ENCODE assay signal across 9 mouse cellular contexts in genomic region chr3:84061523-84062453, GRCm38 (mm10). TPM values are rescaled to one million over a fixed set of nuclear protein-coding genes. Genes with fewer than 3 reads are reported as not detected.
DNase-seq lines count a peak whose midpoint lies in the region; ATAC-seq and TF ChIP-seq lines count a peak whose summit lies in the region.
"Had no signal": no experiment of that assay in that cellular context is flagged by ENCODE, and none has a peak within 500 bp of the region (broad histone marks: within the 10 kb centered on the region; RNA-seq: fewer than 3 reads in every experiment).

No protein-coding gene starts in this region.

- no peak for TF ChIP-seq CTCF in left cerebral cortex, adult 2 months (IDR thresholded peaks at IDR 0.05)

- no peak for DNase-seq in lung, postnatal 36 days
- DNase-seq in embryonic facial prominence, embryonic 14.5 days (ENCODE audit: low spot score): peak; percentile 30
- DNase-seq in heart, postnatal 10 days: peak; percentile 28 to 30
- DNase-seq in left cerebral cortex, adult 2 months (ENCODE audit: extremely low spot score in 1 of 2, low spot score in 2 of 2): no peak
- DNase-seq in thymus, postnatal 25 days: no peak
- DNase-seq: cerebellum, adult 8-10 months had no signal

- intact Hi-C loops in heart, postnatal 10 days (cut with DNase I): no loop called here
- intact Hi-C loops in left cerebral cortex, adult 2 months (cut with DNase I): no loop called here

- no peak overlapping the region for H3K9ac ChIP-seq in lung, embryonic 16.5 days (ENCODE audit: low read length)
- no peak overlapping the region for H3K9ac ChIP-seq in embryonic facial prominence, embryonic 14.5 days (ENCODE audit: low read depth, low read length)
- H3K9ac ChIP-seq in stomach, embryonic 16.5 days (ENCODE audit: low read length): no peak overlapping the region
- H3K9ac ChIP-seq: neural tube, embryonic 12.5 days had no signal

- 62% methylated on average over 13 of the region's 13 CpGs for WGBS in lung, embryonic 16.5 days
- WGBS in embryonic facial prominence, embryonic 14.5 days: 63% methylated on average over 13 of the region's 13 CpGs
- WGBS in stomach, embryonic 16.5 days: 63% methylated on average over 13 of the region's 13 CpGs

- no peak overlapping the region for H3K4me2 ChIP-seq in lung, embryonic 16.5 days (ENCODE audit: low read depth, low read length)
- H3K4me2 ChIP-seq in embryonic facial prominence, embryonic 14.5 days (ENCODE audit: low read depth, low read length): no peak overlapping the region
- H3K4me2 ChIP-seq in stomach, embryonic 16.5 days (ENCODE audit: low read depth, low read length): no peak overlapping the region
- H3K4me2 ChIP-seq: neural tube, embryonic 12.5 days had no signal

- peaks cover 3% of the 10 kb centered on the region; the same call in 1 of the 2 replicates for H3K9me3 ChIP-seq in lung, embryonic 16.5 days (ENCODE audit: control insufficient read depth, low read length)
- H3K9me3 ChIP-seq in embryonic facial prominence, embryonic 14.5 days (ENCODE audit: control insufficient read depth, low read length): no peaks in the 10 kb centered on the region; the same call in 1 of the 2 replicates
- no peaks in the 10 kb centered on the region for H3K9me3 ChIP-seq in stomach, embryonic 16.5 days (replicated peaks; ENCODE audit: control insufficient read depth, low read length)
- H3K9me3 ChIP-seq: neural tube, embryonic 12.5 days had no signal

- peaks cover 18% of the 10 kb centered on the region for H3K4me1 ChIP-seq in lung, embryonic 16.5 days (replicated peaks; ENCODE audit: control insufficient read depth, insufficient read depth, low read length)
- peaks cover 19% of the 10 kb centered on the region for H3K4me1 ChIP-seq in embryonic facial prominence, embryonic 14.5 days (ENCODE audit: control insufficient read depth, insufficient read depth, low read length)
- H3K4me1 ChIP-seq in stomach, embryonic 16.5 days (ENCODE audit: control insufficient read depth, insufficient read depth, low read length): peaks cover 13% of the 10 kb centered on the region; the same call in 1 of the 2 replicates

- H3K36me3 ChIP-seq in lung, embryonic 16.5 days (ENCODE audit: control insufficient read depth, insufficient read depth, low read length): no peaks in the 10 kb centered on the region
- H3K36me3 ChIP-seq in embryonic facial prominence, embryonic 14.5 days (ENCODE audit: control insufficient read depth, insufficient read depth, low read length): no peaks in the 10 kb centered on the region
- H3K36me3 ChIP-seq in stomach, embryonic 16.5 days (ENCODE audit: control insufficient read depth, insufficient read depth, low read length): no peaks in the 10 kb centered on the region
- H3K36me3 ChIP-seq: neural tube, embryonic 12.5 days had no signal

- peak overlapping the region; percentile 33 for H3K27ac ChIP-seq in lung, embryonic 16.5 days (ENCODE audit: low read length)
- no peak overlapping the region for H3K27ac ChIP-seq in embryonic facial prominence, embryonic 14.5 days (replicated peaks; ENCODE audit: low read depth, low read length)
- H3K27ac ChIP-seq in stomach, embryonic 16.5 days (ENCODE audit: low read length): peak overlapping the region; percentile 12; the same call in 1 of the 2 replicates
- no peak overlapping the region for H3K27ac ChIP-seq in left cerebral cortex, adult 2 months
- H3K27ac ChIP-seq: neural tube, embryonic 12.5 days had no signal

- no peaks in the 10 kb centered on the region for H3K27me3 ChIP-seq in lung, embryonic 16.5 days (ENCODE audit: control insufficient read depth, insufficient read depth, low read depth, low read length)
- no peaks in the 10 kb centered on the region for H3K27me3 ChIP-seq in embryonic facial prominence, embryonic 14.5 days (replicated peaks; ENCODE audit: control insufficient read depth, insufficient read depth, low read length)
- no peaks in the 10 kb centered on the region for H3K27me3 ChIP-seq in stomach, embryonic 16.5 days (ENCODE audit: control insufficient read depth, insufficient read depth, low read length)
- H3K27me3 ChIP-seq: neural tube, embryonic 12.5 days had no signal

- H3K4me3 ChIP-seq in lung, embryonic 16.5 days (ENCODE audit: low read length): no peak overlapping the region
- H3K4me3 ChIP-seq in embryonic facial prominence, embryonic 14.5 days (ENCODE audit: low read depth, low read length): no peak overlapping the region
- no peak overlapping the region for H3K4me3 ChIP-seq in stomach, embryonic 16.5 days (replicated peaks; ENCODE audit: low read length)
- no peak overlapping the region for H3K4me3 ChIP-seq in left cerebral cortex, adult 2 months
- H3K4me3 ChIP-seq: neural tube, embryonic 12.5 days had no signal

- peak; percentile 44; the same call in 1 of the 2 replicates for ATAC-seq in lung, embryonic 16.5 days (ENCODE audit: low read depth)
- 0 out of 2 replicates have a peak, but pooled peaks have one; percentile 32 for ATAC-seq in embryonic facial prominence, embryonic 14.5 days (ENCODE audit: low read depth)
- ATAC-seq in stomach, embryonic 16.5 days (ENCODE audit: insufficient read depth, low FRiP score): no peak

RNA-seq across cellular contexts. Expression of gene Tmem131l, which starts 21.8 kb away (rescaled TPM):
- polyA plus RNA-seq in lung, embryonic 16.5 days (2015; fragmentation: Nextera tagmentation; extraction: Ambion mirVana): 46.4 and 47.0 TPM in 2 replicates
- 46.5 and 61.2 TPM in 2 replicates for polyA plus RNA-seq in embryonic facial prominence, embryonic 14.5 days (2014; fragmentation: Nextera tagmentation; extraction: Ambion mirVana)
- total RNA-seq in heart, postnatal 10 days (2021): 10 to 100 TPM; 31.4 to 32.6 TPM
- 38.9 and 41.7 TPM in 2 replicates for polyA plus RNA-seq in stomach, embryonic 16.5 days (2015; fragmentation: Nextera tagmentation; extraction: Ambion mirVana)
- 10 to 100 TPM; 21.7 to 24.9 TPM for total RNA-seq in left cerebral cortex, adult 2 months (2021)

Comparison
In these comparisons a context has a peak if more than half of its experiments do, and no peak if none do; other contexts are left out.
1. H3K27ac ChIP-seq: peak in lung, embryonic 16.5 days (single experiment) and stomach, embryonic 16.5 days (single experiment); none in embryonic facial prominence, embryonic 14.5 days (single experiment) and left cerebral cortex, adult 2 months (single experiment).
2. DNase-seq: peak in embryonic facial prominence, embryonic 14.5 days (single experiment) and heart, postnatal 10 days (2 of 2); none in lung, postnatal 36 days (single experiment), left cerebral cortex, adult 2 months (0 of 2) and thymus, postnatal 25 days (single experiment).